Mouse (Mus musculus) heart, embryonic 14.5 days (tissue): Measurements from ENCODE around the gene Bdkrb1. TPM values are rescaled to one million over a fixed set of nuclear protein-coding genes. Genes with fewer than 3 reads are reported as not detected.

ENCODE experiments used
- ATAC-seq: fragments of 200-750 bp; cut with Nextera tagmentation; 2 replicates; pipeline ENCODE4 v1.8.0; 2017; ENCODE audit warnings: low read depth, moderate TSS enrichment; ENCODE audit not compliant: insufficient number of reproducible peaks, insufficient read depth, low FRiP score
- H3K27ac ChIP-seq, 2 experiments: fragments of 200-500 bp in 1 of 2; fragments of 300-500 bp in 1 of 2; sonication (generic) in 1 of 2; replicated peaks in 1 of 2; 2 replicates each; pipeline ENCODE4 v1.5.1; 2012 to 2014; ENCODE audit warnings: low read depth in 2 of 2, low read length in 2 of 2, control low read depth in 1 of 2, mild to moderate bottlenecking in 1 of 2, mixed read lengths in 1 of 2; ENCODE audit not compliant: control insufficient read depth in 1 of 2, insufficient read depth in 1 of 2
- H3K27me3 ChIP-seq: fragments of 300-500 bp; sonication (generic); 2 replicates; pipeline ENCODE4 v1.6.1; 2014; ENCODE audit warnings: mild to moderate bottlenecking, low read length, control low read depth; ENCODE audit not compliant: control insufficient read depth, insufficient read depth
- H3K36me3 ChIP-seq: fragments of 300-500 bp; sonication (generic); 2 replicates; pipeline ENCODE4 v1.6.1; 2014; ENCODE audit warnings: mild to moderate bottlenecking, control low read depth, low read length, mixed read lengths; ENCODE audit not compliant: control insufficient read depth, insufficient read depth
- H3K4me1 ChIP-seq, 2 experiments: fragments of 200-500 bp in 1 of 2; fragments of 300-500 bp in 1 of 2; sonication (generic) in 1 of 2; 2 replicates each; pipeline ENCODE4 v1.6.1; 2012 to 2014; ENCODE audit warnings: low read length in 2 of 2, control low read depth in 1 of 2, mixed read lengths in 1 of 2; ENCODE audit not compliant: control insufficient read depth in 2 of 2, insufficient read depth in 2 of 2
- H3K4me2 ChIP-seq: fragments of 300-500 bp; sonication (generic); 2 replicates; pipeline ENCODE4 v1.6.1; 2014; ENCODE audit warnings: mild to moderate bottlenecking, low read length
- H3K4me3 ChIP-seq, 2 experiments: fragments of 200-500 bp in 1 of 2; fragments of 300-500 bp in 1 of 2; sonication (generic) in 1 of 2; 2 replicates each; pipeline ENCODE4 v1.5.1; 2012 to 2014; ENCODE audit warnings: low read length in 2 of 2, mild to moderate bottlenecking in 2 of 2, control low read depth in 1 of 2, low read depth in 1 of 2, moderate library complexity in 1 of 2; ENCODE audit not compliant: control insufficient read depth in 1 of 2, insufficient read depth in 1 of 2
- H3K9ac ChIP-seq: fragments of 300-500 bp; sonication (generic); 2 replicates; pipeline ENCODE4 v1.6.1; 2014; ENCODE audit warnings: mild to moderate bottlenecking, low read length
- H3K9me3 ChIP-seq: fragments of 300-500 bp; sonication (generic); 2 replicates; pipeline ENCODE4 v1.6.1; 2016; ENCODE audit warnings: low read length, control low read depth; ENCODE audit not compliant: control insufficient read depth
- WGBS: fragments of 180-500 bp; shearing (Covaris S2); extraction: QIAGEN DNeasy Blood & Tissue Kit; methylation state at CpG from one replicate; pipeline ENCODE4 v1.1.7; 2014; 5-methylcytosine and 5-hydroxymethylcytosine counted together
- polyA plus RNA-seq: library from polyadenylated mRNA; unstranded; fragments of >200 nt; fragmentation: Nextera tagmentation; extraction: Ambion mirVana; gene quantifications from 2 replicates; pipeline ENCODE4 v1.2.1, GENCODE M21; 2014

Bdkrb1 gene
- polyA plus RNA-seq, 1 experiment from 2014 or later, result not detected

- 62% methylated on average over 9 of the region's 9 CpGs for WGBS
- H3K27me3 ChIP-seq, result no peaks in the 10 kb centered on the region; the same call in 1 of the 2 replicates
- peaks cover 0 to 5% of the 10 kb centered on the region in 2 experiments; a peak in 2 of 4 replicates for H3K4me1 ChIP-seq
- H3K36me3 ChIP-seq, result no peaks in the 10 kb centered on the region
- H3K4me3 ChIP-seq, result no peak overlapping the region
- no peak overlapping the region for H3K27ac ChIP-seq
- H3K9me3 ChIP-seq, result no peaks in the 10 kb centered on the region
- H3K4me2 ChIP-seq, result no peak overlapping the region
- ATAC-seq, result no peak
- H3K9ac ChIP-seq, result no peak overlapping the region
Observed at GRCm38 (mm10) chr12:105582486-105582885, 20.4 kb upstream of the Bdkrb1 start.

- ATAC-seq, result no peak
- Histone ChIP-seq H3K4me3 (no peak overlapping the region), H3K27me3 (no peaks in the 10 kb centered on the region; the same call in 1 of the 2 replicates), H3K9me3 (no peaks in the 10 kb centered on the region), H3K9ac (no peak overlapping the region), H3K4me1 (peaks cover 0 to 5% of the 10 kb centered on the region in 2 experiments; a peak in 2 of 4 replicates), H3K27ac (no peak overlapping the region), H3K36me3 (no peaks in the 10 kb centered on the region), H3K4me2 (no peak overlapping the region)
- 35% methylated on average over 2 of the region's 2 CpGs for WGBS
Observed at GRCm38 (mm10) chr12:105583484-105583883, 19.4 kb upstream of the Bdkrb1 start.

GRCm38 (mm10) chr12:105584851-105585250, 18.0 kb upstream of the Bdkrb1 start:
- H3K4me2 ChIP-seq, result no peak overlapping the region
- no peak overlapping the region for H3K4me3 ChIP-seq
- no peak for ATAC-seq
- no peak overlapping the region for H3K27ac ChIP-seq
- no peaks in the 10 kb centered on the region for H3K27me3 ChIP-seq
- H3K9me3 ChIP-seq, result no peaks in the 10 kb centered on the region
- peaks cover 0 to 5% of the 10 kb centered on the region in 2 experiments; a peak in 2 of 4 replicates for H3K4me1 ChIP-seq
- H3K36me3 ChIP-seq, result no peaks in the 10 kb centered on the region
- whole genome bisulfite sequencing, result 11% methylated on average over 12 of the region's 12 CpGs
- no peak overlapping the region for H3K9ac ChIP-seq

GRCm38 (mm10) chr12:105587526-105587925, 15.4 kb upstream of the Bdkrb1 start:
- Histone ChIP-seq H3K27ac (no peak overlapping the region), H3K4me2 (no peak overlapping the region), H3K9ac (no peak overlapping the region), H3K27me3 (no peaks in the 10 kb centered on the region), H3K9me3 (no peaks in the 10 kb centered on the region), H3K36me3 (no peaks in the 10 kb centered on the region), H3K4me3 (no peak overlapping the region), H3K4me1 (peaks cover 0 to 5% of the 10 kb centered on the region in 2 experiments; a peak in 2 of 4 replicates)
- no peak for ATAC-seq
- 76% methylated on average over 8 of the region's 8 CpGs for WGBS

GRCm38 (mm10) chr12:105590786-105591185, 12.1 kb upstream of the Bdkrb1 start:
- H3K36me3 ChIP-seq, result no peaks in the 10 kb centered on the region
- H3K27me3 ChIP-seq, result no peaks in the 10 kb centered on the region
- H3K4me2 ChIP-seq, result no peak overlapping the region
- WGBS, result 84% methylated on average over 7 of the region's 7 CpGs
- ATAC-seq, result no peak
- H3K9me3 ChIP-seq, result no peaks in the 10 kb centered on the region
- peaks cover 0 to 5% of the 10 kb centered on the region in 2 experiments; a peak in 1 of 4 replicates for H3K4me1 ChIP-seq
- H3K9ac ChIP-seq, result no peak overlapping the region
- H3K27ac ChIP-seq, result no peak overlapping the region
- no peak overlapping the region for H3K4me3 ChIP-seq

- Histone ChIP-seq H3K4me3 (no peak overlapping the region), H3K36me3 (no peaks in the 10 kb centered on the region), H3K27ac (no peak overlapping the region), H3K4me1 (peaks cover 0 to 5% of the 10 kb centered on the region in 2 experiments; a peak in 1 of 4 replicates), H3K9ac (no peak overlapping the region), H3K4me2 (no peak overlapping the region), H3K9me3 (no peaks in the 10 kb centered on the region), H3K27me3 (no peaks in the 10 kb centered on the region)
- 93% methylated on average over 23 of the region's 23 CpGs for WGBS
- ATAC-seq, result no peak
Observed at GRCm38 (mm10) chr12:105592361-105592761, 10.5 kb upstream of the Bdkrb1 start.

GRCm38 (mm10) chr12:105593471-105593870, 9.4 kb upstream of the Bdkrb1 start:
- no peak overlapping the region for H3K9ac ChIP-seq
- no peak overlapping the region for H3K27ac ChIP-seq
- no peak overlapping the region for H3K4me3 ChIP-seq
- H3K27me3 ChIP-seq, result no peaks in the 10 kb centered on the region
- no peaks in the 10 kb centered on the region for H3K36me3 ChIP-seq
- 78% methylated on average over 4 of the region's 4 CpGs for WGBS
- peaks cover 0 to 5% of the 10 kb centered on the region in 2 experiments; a peak in 1 of 4 replicates for H3K4me1 ChIP-seq
- no peak for ATAC-seq
- H3K9me3 ChIP-seq, result no peaks in the 10 kb centered on the region
- no peak overlapping the region for H3K4me2 ChIP-seq

- H3K9ac ChIP-seq, result no peak overlapping the region
- ATAC-seq, result no peak
- WGBS, result 79% methylated on average over 8 of the region's 8 CpGs
Observed at GRCm38 (mm10) chr12:105597135-105597534, 5.8 kb upstream of the Bdkrb1 start.

More at GRCm38 (mm10) chr12:105597135-105597534, 5.8 kb upstream of the Bdkrb1 start:
- H3K9me3 ChIP-seq, result no peaks in the 10 kb centered on the region
- H3K36me3 ChIP-seq, result no peaks in the 10 kb centered on the region
- no peak overlapping the region for H3K4me3 ChIP-seq
- no peak overlapping the region for H3K27ac ChIP-seq
- H3K4me2 ChIP-seq, result no peak overlapping the region
- H3K4me1 ChIP-seq, result peaks cover 7% of the 10 kb centered on the region in 2 experiments; a peak in 3 of 4 replicates
- H3K27me3 ChIP-seq, result no peaks in the 10 kb centered on the region
